Mouse (Mus musculus) layer of hippocampus, adult 11-12 months (tissue): Measurements from ENCODE around the gene Alkbh4.
A peak's percentile ranks its signal among the peaks of the same experiment; 100 is the strongest.
"Not testable (repeated sequence)": the region's sequence is repeated elsewhere in the genome, so short reads cannot be mapped to it uniquely, and the experiment has no call there.

Source experiments
- DNase-seq: peaks from one replicate; pipeline ENCODE4 v3.0.0; 2022; ENCODE audit warnings: low spot score

The Alkbh4 gene

DNA sequence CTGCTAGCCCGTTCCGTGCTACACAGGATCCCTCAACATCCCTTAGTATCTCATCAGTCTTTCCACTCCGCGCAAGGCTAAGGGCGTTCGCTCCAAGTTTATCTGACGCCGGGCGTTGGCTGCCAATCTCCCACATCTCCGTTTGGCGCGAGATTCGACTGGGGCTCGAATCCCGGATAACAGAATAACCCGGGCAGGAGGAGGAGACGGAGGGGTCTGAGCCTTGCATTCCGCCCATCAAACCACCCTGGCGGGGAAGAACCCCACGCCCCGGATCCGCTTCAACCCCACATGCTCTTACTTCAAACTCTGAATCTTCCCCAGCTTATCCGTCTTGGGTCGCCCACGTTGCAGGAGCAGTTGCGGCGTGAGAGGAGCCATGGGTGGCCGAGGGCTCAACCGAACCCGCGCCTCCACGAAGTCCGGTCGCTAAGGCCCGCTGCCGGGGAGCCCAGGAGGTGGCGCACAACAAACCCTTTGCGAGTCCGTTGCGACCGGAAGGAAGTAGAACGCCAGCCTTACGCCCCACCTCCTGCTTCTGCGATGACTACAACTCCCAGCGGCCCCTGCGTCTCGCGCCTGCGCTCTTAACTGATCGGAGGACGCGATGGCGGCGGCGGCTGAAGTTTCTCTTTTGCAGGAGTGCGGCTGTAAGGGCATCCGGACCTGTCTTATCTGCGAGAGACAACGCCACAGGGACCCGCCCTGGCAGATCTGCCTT is at the start of gene Alkbh4, which contains the start of gene Lrwd1:
Alkbh4 (plus strand) TSS at position 576 of the 721 bp plus-strand sequence.
Lrwd1 (minus strand) TSS at position 504 of the 721 bp plus-strand sequence.
- DNase-seq: peak; percentile 96

DNA sequence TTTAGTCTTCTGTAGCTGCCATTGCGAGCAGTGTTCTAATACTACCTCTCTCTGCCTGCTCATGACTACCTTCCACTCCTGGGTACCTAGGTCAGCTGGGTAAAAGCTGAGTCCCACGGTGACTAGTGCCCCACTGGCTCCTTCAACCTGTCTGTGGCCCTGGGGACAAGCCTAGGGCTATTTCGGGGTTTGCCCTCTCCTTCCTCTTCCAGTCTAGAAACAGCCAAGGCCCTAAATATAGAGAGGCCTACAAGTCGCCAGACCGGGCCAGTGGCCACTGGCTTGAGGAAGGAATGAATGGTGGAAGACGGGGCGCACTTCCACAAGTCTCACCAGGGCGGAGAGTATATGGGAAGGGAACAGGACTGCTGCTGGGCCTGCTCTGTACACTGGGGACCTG is 49.7 kb upstream of the Alkbh4 start:
- DNase-seq: peak; percentile 20

DNA sequence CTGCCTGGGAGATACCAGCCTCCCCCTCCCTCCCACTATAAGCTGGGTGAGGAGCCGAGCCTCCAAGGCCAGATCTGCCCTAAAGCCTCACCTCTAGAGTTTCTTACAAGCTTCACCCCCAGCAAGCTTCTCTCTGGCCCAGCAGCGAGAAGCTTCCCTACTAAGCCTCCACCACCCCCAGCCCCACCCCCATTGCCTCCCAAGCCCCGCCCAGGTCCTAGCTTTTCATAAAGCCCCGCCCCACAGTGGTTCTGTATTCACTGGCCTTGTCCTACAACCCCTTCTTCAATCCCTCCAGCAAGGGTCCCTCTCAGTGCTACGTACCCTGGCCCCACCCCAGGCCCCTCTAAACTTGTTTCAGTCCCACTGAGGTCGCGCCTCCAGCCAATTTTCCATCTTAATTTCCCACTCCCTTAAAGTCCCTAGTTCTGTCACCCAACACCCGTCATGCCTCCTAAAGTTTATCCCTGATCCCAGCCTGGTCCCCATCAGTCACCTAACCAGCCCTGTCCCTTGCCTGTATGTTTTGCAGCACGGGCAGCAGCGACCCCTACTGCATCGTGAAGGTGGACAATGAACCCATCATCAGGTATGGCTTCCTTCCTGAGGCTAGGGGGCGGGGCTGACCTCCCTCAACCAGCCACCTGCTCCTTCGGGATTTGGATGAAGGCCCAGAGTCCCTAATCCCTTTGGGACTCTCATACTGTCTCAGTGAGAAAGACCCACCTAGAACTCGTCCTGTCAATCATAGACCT is 46.9 kb upstream of the Alkbh4 start:
- DNase-seq: no peak

DNA sequence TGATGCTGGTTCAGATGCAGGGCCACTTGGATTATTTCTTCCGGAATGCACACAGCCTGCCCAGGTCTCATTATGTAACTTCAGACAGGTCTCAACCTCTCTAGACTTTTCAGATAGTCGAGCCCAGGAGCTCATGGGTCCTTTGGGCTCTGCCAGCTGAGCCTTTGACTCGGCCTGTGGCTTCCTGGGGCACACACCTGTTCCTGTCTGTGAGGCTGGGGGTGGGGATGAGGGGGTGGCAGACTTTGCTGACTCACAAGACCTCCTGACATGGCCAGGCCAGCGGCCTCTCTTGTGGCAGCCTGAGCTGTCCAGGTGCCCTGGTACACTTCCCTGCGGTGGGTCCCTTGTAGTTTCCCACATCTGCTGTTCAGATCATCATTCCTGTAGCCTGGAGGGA is 44.0 kb upstream of the Alkbh4 start:
- DNase-seq: no peak

DNA sequence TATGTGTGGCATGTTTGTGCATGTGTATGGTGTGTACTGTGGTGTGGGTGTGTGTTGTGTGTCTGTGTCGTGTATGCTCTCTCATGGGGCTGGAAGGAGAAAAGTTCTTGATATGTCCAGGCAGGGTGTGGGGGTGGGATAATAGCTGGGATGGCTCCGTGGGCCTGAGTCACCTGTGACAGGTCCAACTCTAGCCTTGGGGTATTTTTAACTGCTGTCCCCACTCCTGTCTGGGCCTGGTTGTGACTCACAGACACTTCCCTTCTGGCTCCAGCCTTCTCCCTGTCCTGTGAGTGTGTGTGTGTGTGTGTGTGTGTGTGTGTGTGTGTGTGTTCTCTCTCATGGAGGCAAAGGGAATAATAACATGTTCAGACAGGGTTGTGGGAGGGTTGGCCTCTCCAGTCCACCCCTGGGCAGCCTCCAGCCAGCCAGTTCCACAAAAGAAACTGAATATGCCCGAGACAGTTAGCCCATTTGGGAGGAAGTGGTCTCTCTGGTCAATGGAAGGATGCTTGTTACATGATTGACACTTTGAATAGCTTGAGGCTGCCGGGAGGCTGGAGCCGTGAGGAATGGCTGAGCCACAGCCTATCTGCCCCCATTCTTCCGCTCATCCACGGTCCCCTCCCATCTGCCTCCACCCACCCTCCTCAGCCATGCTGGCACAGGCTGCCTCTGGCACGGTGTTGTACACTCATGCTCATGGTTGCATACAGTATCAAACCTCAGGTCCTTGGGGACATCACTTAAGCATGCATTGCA is 41.5 kb upstream of the Alkbh4 start:
- DNase-seq: peak; percentile 28

DNA sequence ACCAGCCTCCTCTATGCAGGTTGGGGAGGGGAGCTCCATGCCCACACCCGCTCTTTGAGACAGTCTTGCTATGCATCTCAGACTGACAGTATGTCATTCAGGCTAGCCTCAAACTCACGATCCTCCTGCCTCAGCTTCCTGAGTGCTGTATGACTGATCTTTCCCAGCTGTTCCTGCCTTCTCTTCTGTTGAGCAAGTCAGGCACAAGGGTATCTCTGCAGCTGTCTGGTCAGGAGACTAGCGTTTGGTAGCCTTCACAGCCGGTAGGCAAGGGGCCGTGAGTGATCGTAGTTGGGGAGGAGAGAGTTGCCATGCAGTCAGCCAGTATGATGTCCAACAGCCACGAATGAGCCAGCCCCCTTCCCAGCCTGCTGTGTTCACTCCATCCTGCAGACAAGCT is 40.9 kb upstream of the Alkbh4 start:
- DNase-seq: no peak

DNA sequence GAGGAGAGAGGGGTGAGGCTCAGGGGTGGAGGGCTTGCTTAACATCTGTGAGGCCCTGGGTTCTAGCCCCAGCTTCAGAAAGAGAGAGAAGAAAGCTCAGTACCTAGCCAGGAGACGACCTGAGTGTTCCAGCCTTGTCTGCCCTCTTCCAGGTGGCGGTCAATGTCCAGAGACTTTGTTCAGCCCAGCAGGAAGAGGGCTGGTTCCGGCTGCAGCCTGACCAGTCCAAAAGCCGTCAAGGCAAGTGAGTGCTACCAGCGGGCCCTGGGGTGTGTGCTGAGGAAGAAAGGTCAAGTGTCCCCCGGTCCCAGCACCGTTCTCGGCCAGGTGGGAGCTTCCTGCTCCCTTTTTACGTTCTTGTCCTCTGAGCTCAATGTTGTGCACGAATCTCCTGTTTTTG is 37.4 kb upstream of the Alkbh4 start:
- no peak for DNase-seq

DNA sequence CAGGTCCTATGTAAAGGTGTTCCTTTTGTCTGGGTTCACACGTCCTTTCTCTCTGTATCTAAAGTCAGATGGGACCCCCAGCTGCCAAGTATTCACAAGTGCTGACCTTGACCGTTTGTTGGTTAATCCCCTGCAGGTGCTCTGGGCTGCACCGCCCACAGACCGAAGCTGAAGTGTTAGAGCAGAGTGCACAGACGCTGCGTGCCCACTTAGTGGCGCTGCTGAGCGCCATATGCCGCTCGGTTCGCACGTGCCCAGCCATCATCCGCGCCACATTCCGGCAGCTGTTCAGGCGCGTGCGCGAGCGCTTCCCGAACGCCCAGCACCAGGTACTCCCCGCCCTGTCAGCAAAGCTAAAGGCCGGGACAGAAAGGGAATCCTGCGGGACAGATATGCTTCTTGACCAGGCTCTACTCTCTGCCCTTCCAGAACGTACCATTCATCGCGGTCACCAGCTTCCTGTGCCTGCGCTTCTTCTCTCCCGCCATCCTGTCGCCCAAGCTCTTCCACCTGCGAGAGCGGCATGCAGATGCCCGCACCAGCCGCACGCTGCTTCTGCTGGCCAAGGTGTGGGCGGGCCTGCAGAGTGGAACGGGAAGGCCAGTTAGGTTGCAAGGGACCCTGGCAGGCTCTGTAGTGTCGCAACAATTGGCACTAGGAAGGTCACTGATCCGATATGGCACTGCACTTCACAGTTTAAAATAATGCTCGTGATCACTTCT is 33.7 kb upstream of the Alkbh4 start:
- DNase-seq: peak; percentile 70

DNA sequence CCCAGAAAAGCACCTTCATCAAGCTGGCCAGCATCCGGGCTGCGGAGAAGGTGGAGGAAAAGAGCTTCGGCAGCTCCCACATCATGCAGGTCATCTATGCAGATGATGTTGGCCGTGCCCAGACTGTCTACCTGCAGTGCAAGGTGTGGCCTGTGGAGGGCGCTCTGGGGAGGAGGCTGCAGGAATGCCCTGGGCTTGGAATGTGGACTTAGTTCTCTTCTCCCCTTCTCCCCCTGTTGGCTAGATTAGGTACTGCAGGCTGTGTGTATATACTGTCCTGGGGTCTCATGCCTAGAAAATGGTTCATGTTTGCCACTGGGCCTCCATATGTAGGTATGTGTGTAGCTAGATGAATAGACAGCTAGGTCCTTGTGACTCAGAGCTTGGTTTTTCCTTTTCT is 31.4 kb upstream of the Alkbh4 start:
- DNase-seq: peak; percentile 25

DNA sequence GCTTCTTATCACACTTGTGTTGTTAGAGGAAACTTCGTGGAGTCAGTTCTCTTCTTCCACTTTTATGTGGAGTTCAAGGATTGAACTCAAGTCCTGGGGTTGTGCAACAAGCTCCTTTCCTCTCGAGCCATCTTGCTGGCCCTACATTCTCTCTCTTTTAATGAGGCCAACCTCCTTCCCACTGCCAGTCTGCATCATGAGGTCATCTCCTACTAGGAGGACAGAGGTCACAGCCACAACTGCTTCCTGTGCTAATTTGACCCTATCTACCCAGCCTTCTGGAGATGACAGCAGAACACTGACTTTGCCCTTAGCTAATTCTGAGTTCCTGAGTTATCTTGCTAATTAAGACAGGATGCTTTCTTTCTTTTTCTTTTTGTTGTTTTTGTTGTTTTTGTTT is 27.5 kb upstream of the Alkbh4 start:
- no peak for DNase-seq

DNA sequence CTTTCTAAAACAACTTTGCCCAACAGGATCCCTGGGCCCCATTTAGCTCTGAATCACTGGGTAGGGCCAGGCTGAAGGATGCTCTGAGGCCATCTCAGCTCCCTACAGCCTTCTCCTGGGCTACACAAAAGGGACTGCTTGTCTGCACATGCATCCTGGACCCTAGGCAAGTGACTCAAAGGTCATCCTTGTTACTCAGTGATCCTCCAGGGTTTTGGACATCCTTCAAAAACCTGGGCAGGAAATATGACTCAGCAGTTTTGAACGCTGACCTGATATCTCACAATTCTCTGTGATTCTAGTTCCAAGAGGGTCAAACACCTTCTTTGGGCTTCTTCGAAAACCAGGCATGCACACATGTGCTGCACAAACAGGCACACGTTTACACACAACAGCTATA is 26.9 kb upstream of the Alkbh4 start:
- DNase-seq: no peak

DNA sequence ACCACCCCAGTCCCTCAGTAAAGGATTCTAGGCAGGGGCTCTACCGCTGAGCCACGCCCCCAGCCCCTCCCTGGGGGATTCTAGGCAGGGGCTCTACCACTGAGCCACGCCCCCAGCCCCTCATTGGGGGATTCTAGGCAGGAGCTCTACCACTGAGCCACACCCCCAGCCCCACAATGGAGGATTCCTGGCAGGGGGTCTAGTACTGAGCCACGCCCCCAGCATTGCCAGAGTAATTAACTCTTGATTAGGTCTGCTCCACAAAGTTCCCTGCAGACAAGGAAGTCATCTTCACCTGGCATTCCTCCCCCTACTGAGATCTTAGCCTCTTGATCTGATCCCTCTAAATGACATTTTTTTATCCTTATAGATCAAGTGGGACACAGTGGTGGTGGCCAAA is 22.4 kb upstream of the Alkbh4 start:
- DNase-seq: not testable (repeated sequence)

DNA sequence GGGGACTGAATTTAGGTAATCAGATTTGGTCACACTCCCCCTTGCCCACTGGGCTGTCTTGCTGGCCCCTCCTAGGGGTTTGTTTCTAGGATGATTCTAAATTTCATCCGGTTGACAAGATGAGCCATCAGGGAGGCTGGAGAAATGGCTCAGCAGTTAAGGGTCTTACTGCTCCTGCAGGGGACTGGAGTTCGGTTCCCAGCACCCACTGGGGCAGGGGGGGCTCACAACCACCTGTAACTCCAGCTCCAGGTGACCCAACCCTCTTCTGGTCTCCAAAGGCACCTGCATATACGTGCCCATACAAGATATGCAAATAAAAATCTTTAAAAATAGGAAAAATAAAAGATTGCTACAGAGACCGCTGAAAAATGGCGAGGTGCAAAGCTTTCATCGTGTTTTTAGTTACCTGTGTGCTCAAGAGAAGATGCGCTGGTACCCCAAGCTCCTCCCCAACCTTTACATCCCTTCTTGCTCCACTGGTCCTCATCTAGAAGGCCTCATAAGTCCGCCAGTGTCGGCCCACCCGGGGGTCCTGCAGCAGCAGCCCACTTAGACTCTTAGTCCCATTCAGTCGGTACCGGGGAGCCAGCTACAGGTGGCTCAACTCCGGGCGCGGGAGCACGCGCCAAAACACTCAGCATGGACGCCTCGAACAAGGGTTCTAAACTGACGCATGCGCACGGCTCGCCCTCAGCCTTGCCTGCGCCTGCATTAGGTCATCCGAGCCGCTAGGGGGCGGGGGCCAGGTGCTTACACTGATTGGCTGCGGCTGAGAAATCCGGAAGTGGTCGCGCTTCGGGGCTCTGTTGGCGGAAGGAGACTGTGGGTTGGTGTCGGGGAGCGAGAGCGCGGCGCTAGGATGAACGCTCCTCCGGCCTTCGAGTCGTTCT is 19.8 kb upstream of the Alkbh4 start, which contains the start of gene Polr2j:
Polr2j (plus strand) TSS at position 741 of the 893 bp plus-strand sequence.
- peak; percentile 97 for DNase-seq

DNA sequence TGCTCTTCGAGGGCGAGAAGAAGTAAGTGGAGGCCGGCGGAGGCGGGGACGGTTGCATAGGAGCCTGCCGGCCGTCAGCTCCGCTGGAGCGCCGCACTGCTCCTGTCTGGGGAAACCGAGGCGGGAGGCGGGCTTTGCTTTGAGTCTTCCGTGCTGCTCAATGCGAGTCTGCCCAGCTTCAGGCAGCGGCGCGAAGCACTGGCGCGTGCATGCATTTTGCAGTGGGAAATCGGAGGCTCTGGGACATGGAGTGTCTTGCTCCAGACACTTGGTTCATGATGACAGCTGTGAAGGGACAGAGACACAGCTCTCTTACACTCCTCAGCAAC is 19.2 kb upstream of the Alkbh4 start:
- no peak for DNase-seq

DNA sequence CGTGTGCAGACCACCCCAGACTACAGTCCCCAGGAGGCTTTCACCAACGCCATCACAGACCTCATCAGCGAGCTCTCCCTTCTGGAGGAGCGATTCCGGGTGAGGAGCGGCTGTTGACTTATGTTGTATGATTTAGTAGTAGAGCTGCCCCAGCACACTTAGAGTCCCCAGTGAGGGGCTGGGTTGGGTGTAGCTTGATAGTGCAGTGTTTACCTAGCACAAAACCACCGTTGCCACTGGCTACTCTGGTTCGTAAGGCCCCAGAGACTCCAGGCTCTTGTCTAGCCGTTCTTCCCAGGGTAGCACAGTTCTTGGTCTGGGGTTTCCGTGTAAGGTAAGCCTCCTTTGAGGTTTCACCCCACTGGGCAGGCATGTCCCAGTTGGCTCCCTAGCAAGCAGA is 13.8 kb upstream of the Alkbh4 start:
- DNase-seq: no peak

DNA sequence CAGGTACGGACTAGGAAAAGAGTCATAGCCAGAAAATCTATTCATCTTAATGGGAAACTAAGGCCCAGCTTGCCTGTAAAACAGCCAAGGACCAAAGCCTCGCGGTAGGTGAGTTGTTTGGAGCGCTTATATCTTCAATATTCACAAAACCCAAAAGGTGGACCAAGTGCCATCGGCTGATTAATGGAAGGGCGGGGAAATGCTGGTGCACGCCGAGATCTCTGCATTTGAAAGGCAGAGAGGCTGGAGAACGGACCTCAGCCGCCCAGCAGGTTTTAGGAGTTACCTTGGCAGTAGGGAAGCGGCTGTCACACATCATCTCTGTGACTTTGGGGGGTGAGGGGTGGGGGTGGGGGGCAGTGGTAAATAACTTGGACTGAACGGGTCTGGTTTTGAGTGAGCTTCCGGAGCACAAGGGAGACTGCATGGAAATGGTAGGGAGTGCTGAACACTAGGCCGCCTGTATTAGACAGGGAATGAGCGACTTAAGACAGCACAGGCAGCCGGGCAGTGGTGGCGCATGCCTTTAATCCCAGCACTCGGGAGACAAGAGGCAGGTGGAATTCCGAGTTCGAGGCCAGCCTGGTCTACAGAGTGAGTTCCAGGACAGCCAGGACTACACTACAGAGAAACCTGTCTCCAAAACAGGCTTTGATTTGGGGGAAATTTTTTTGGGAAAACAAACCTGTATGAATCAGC is 495 bp downstream of the Alkbh4 start:
- no peak for DNase-seq

DNA sequence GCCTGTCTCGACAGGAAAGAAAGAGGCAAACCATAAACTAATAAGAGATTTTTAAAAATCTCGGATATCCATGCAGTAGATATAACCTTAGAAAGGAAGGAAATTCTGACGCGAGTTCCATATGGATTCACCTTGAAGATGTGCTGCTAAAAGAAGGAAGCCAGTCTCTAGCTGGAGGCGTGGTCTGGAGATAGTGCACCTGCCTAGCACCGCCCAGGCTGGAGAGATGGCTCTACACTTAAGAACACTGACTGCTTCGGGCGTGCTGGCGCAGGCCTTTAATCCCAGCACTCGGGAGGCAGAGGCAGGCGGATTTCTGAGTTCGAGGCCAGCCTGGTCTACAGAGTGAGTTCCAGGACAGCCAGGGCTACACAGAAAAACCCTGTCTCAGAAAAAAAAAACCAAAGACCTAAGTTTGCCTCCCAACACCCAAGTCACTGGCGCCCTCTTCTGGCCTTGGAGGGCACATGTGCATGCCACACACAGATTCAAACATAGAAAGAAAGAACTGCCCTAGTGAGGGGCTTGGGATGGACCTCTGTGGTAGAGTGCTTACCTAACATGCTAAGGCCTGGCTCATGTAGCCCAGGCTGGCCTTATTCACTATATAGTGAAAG is 1.8 kb downstream of the Alkbh4 start:
- DNase-seq: peak; percentile 36

DNA sequence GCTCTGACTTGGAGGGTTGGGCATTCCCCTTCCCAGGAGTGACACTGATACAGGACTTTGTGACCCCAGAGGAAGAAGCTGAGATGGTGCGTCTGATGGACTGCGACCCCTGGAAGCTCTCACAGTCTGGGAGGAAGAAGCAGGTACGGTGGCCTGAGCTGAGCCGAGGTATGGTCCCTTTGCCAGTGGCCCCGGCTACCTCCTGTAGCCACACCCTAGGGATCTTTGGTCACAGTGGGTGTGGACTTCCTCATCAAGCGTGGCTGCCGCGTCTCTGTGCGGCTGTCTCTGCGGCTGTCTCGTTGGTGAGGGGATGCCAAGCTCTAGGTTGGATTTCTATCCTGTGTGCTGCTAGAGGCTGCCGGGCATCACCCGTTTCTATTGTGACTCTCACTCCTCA is 3.4 kb downstream of the Alkbh4 start:
- no peak for DNase-seq

DNA sequence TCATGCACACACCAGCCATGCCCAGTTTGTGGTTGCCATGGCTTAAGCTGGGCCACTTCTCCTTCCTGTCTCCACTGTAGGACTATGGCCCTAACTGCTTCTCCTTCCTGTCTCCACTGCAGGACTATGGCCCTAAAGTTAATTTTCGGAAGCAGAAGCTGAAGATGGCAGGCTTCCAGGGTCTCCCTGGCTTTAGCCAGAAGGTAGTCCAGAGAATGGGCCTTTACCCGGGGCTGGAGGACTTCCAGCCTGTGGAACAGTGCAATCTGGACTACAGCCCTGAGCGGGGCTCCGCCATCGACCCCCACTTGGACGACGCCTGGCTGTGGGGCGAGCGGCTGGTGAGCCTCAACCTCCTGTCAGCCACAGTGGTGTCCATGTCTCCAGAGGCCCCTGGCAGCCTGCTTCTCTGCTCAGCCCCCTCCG is 4.1 kb downstream of the Alkbh4 start:
- peak; percentile 44 for DNase-seq

DNA sequence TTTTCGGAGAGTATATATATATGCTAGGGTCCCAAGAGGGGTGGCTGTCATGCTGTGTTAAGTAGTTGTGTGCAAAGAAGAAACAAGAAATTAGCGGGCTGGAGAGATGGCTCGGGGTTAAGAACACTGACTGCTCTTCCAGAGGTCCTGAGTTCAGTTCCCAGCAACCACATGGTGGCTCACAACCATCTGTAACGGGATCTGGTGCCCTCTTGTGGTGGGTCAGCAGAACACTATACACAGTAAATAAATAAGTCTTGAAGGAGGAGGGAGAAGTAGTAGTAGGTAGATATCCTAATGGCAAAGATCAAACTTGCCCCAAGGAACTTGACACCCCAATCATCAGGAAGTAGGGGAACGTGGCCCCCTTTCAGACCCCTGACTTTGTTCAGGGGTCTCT is 6.8 kb downstream of the Alkbh4 start:
- no peak for DNase-seq
